Mouse (Mus musculus) left cerebral cortex, postnatal 14 days (tissue): Measurements from ENCODE around the gene Dock1. TPM values are rescaled to one million over a fixed set of nuclear protein-coding genes. Genes with fewer than 3 reads are reported as not detected.
A peak's percentile ranks its signal among the peaks of the same experiment; 100 is the strongest.

Source experiments
- DNase-seq, 2 experiments: peaks; one replicate each; pipeline ENCODE4 v3.0.0; 2021 to 2022; ENCODE audit warnings: low spot score in 2 of 2, mixed read lengths in 1 of 2
- intact Hi-C: fragments of 180-260 bp; cut with DNase I; formaldehyde crosslinking; loops from one replicate; pipeline ENCODE4 v1.15.1; 2025
- long read RNA-seq, 2 experiments: library from polyadenylated mRNA; stranded (forward); transcript quantifications; one replicate each; pipeline ENCODE4 v2.0.0; 2021
- total RNA-seq, 2 experiments: library from RNA; stranded (reverse); gene quantifications; 2 replicates each; pipeline ENCODE4 v1.2.3; 2021

The Dock1 gene
- total RNA-seq, result 10 to 100 TPM; 19.3 to 21.5 TPM
- long read RNA-seq, experiment 1, full-length matches to known transcripts, result 3 of 15 reads
- long read RNA-seq, experiment 1, partial matches to known transcripts, result 4 of 15 reads
- long read RNA-seq, experiment 1, other reads (novel, unspliced or antisense), result 8 of 15 reads
- long read RNA-seq, experiment 2, full-length matches to known transcripts, result 3 of 13 reads
- long read RNA-seq, experiment 2, partial matches to known transcripts, result 0 of 13 reads
- long read RNA-seq, experiment 2, other reads (novel, unspliced or antisense), result 10 of 13 reads

DNA sequence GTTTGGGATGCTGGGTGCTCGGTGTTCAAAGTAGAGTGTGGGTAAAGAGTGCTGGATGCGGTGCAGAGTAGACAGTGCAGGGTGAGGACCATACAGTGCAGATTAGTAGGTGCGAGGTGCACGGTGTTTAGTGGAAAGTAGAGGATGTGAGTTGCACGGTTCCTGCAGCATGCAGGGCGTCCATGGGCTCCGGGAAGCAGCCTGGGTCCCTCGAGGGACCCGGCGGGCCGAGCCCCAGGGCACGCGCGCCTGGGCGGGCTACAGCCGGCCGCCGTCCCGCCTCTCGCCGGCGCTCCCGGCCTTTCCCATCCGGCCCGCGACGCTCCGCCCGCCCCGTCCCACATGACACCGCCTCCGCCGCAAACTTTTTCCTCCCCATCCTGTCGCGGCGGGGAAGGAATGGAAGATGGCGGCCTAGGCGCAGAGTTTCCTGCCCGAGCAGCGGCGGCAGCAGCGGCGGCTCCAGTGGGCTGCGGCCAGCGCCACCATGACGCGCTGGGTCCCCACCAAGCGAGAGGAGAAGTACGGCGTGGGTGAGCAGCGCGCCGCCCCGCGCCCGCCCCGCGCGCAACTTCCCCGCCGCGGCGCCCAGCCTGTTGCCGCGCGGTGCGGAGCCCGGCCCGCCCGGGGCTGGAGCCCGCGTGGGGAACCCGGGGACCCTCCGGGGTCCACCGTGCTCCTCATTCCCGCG is at the start of gene Dock1:
Dock1 (plus strand) TSS at position 343 of the 691 bp plus-strand sequence.
- intact Hi-C loops, result no loop called here
- peak in 1 of 2 experiments; percentile 51 for DNase-seq

DNA sequence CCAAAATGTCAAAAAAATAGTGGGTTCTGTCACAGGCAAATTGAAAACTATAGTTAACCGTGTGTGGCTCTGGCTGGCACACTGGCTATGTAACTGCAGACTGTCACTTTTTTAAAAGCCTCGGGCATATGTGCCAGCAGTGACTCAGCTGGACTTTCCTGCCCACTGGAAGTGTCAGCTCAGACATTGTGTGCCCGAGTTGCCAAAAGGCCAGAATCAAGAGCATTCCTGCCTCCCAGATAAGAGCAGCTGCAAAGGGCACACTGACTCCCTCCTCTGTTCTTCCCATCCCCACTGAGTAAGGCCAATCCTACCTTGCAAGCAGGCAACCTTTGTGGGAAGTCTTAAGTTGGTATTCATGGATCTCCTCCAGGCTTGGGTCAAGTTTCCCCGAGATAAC is 42.5 kb upstream of the Dock1 start:
- DNase-seq, result peak in 1 of 2 experiments; percentile 6
- intact Hi-C loops, result no loop called here

DNA sequence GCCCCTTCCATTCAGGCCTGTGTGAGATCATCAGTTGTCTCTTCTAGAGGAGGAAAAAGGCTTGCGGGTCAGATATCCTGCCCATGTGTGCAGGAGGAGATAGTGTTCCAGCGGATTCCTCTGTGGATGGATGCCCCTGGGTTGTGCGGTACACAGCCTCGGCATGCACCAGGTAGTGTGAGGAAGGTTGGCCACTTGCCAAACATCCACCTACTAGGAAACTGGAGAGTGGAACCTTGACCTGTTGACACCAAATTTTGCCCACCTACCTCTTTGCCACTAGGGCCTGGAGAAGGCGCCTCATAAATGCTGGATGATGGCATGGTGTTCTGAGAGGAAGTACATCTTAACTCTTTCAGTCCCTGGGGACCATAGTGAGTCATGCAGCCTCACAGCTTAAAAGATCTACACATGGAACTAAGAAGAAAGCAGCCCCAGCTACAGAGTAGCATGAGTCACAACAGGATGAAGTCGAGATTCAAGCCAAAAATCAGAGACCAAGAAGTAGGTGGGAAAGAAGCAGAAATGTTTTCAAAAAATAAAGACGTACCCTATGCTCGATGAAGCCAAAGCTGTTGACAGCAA is 20.1 kb upstream of the Dock1 start:
- peak in 1 of 2 experiments; percentile 44 for DNase-seq
- intact Hi-C loops, result no loop called here

DNA sequence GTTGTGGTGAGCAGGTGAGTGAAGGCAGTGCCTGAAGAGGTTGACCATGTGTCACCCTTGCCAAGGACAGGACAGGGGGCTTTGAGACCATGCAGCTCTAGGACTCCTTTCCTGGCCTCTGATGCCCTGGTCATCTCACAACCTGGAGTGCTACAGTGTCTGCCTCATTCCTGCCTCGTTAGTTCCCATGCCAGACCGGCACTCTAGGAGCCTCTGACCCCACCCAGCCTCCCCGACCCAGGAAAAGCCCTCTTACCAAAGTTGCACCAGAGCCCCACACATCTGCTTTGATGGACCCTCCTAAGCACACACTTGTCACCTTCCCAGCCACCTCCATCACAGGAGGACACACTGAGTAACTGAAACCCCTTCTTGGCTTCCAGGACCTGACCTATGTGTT is 19.4 kb upstream of the Dock1 start:
- no peak for DNase-seq
- intact Hi-C loops, result no loop called here

DNA sequence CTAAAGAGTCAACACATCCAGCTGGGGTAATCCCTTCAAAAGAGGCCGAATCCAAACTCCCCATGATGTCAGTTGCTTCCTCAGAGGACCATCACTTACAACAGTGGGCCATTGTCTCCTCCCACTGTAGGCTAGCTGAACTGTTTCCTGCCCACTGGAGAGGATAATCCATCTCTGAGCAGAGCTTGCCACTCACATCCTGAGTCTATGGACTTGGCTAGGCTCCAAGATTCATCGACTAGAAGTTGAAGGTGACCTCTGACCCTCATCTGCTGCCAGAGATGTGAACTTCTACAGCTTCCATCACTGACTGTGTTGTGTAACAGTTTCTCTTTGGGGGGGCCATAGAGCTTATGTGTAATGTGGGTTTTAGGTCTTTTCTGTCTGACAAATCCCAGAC is 7.2 kb upstream of the Dock1 start:
- intact Hi-C loops, result no loop called here
- DNase-seq, result no peak

DNA sequence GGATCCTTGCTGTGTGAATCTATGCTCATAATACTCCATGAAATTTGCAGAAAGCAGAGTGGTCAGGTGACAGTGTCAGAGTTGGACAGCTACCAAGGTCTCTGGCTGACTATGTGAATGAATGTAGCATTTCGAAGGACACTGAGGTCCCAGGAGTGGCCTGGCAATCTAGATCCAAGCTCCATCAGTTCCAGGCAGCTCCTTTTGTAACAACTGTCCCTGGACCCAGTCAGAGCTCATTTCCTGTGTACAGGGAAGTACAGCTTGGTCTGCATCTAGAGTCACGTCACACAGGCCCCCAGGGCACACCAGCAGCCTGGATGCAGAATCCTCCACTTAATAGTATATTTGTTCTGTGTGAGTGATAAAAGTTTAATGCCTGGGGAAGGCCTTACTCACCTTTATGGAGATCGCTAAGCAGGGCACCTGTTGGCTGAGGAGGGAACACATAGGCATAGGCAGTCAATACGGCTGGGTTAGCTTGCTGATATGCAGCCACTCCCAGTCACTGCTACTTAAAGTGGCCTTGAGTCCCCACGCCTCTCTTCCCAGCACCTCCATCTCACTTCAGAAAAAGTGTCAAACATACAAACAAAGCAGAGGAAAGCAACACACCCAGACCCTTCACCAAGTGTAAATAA is 4.7 kb upstream of the Dock1 start:
- intact Hi-C loops, result no loop called here
- no peak for DNase-seq

DNA sequence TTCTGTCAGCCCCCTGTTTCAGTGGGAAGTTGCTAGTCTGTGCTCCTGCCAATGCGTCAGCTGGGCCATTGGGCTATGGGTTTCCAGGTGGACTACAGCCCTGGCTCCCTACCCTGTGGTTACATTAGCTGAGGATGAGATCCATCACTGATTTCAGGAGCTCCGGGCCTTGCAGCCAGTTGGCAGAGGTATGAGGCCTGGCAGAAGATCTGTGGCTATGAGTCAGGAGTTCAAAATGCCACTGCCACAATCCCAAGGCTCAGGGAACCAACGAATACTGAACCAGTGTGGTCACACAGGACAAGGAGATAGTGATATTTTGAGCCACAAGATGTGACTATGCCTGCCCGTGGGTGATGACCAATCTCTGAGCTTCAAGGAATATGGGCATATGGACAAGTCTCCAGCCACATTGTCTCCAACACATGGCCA is 3.2 kb upstream of the Dock1 start:
- intact Hi-C loops, result no loop called here
- DNase-seq, result no peak

DNA sequence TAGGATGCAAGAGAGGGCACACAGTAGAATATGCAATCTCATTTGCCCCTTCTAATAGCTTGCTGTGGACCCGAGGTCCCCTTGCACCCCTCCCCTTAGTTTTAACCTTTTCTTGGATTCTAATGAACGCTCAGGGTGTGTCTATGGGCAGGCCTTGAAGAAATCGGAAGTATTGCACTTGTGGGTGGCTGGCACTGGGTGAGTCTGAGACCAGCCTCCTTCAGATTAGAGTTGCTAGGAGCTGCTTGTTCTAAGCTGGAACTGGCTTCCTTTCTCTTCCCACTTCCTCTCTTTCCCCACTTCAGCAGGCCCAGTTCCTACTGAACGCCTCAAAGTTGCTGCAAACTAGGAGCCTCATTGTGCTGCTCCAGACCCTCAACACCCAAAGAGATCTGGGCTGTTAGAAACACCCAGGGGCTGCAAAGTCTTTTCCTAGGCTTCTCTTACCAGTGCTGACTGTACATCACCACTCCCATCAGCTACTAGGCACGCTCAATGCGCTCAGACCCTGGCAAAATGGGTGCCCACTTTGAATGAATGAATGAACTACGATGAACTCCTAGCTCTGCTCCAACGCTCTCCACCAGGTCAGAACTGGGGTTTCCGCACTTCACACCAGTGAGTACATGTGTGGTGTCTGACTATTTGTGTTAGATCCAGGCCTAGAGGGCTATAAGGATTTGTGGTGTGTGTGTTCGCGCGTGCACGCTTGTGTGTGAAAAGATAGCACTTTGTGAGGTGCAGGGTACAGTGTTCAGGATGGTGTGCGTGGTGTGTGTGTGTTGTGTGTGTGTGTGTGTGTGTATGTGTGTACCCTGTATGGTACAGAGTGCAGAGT is 761 bp upstream of the Dock1 start:
- DNase-seq, result no peak
- intact Hi-C loops, result no loop called here

DNA sequence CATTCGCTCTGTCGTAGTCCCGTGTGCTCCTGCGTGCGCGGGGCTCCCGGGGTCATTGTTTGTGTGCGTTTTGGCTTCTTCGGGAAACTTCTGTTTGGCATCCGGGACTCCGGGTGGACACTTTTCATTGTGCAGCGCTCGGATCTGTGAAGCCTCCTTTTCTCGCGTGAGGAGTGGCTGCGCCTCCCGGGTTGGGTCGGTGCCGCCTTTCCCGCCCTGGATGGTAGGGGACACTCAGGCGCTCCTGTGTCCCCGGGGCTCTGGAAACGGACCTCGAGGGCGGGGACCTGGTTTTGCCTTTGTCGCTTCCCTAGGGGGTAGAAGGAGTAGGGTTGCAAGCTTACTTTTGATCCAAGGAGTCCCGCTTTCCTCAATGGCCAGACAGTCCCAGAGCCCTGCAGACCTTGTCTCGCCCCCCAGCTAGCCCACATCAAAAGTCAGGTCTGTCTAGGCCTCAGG is 578 bp downstream of the Dock1 start:
- intact Hi-C loops, result no loop called here
- DNase-seq, result no peak

DNA sequence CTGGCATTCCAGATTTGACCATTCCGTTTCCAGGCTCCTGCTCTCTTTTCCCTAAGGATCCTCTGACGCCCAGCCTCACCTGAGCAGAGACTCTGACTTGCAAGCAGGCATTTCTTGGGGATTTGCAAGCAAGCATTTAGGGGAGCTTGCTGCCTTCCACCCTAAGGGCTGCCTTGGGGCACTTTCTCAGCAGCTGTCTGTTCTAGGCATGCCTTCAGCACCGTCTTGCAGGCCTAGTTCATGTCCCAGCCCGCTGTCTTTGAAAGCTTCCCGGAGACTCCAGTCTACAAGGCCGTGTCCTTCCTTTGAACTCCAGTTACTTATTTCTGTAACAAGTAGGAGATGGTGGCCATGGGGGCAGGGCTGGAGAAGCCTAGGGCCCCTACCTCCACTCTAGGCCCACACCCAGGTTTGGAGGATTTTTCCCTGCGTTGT is 1.0 kb downstream of the Dock1 start:
- intact Hi-C loops, result no loop called here

DNA sequence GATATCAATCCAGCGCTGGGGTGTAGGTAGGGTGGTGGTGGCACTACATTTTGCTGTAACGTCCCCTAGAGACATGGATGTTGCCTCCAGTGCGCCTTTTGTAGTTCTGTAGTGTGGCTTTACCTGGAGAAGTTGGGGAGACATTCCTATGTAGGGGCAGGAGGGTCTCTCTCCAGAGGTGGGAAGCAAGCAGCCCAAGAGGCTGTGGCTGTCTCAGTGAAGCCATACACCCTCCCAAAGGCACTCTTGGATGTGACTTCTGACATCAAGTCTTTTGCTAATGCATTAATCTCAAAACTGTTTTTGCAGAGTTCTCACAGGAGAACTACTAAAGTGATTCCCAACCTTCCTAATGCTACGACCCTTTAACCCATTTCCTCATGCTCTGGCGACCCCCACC is 2.7 kb downstream of the Dock1 start:
- intact Hi-C loops, result no loop called here
- no peak for DNase-seq

More for the DNA sequence above, 1.0 kb downstream of the Dock1 start:
- no peak for DNase-seq

DNA sequence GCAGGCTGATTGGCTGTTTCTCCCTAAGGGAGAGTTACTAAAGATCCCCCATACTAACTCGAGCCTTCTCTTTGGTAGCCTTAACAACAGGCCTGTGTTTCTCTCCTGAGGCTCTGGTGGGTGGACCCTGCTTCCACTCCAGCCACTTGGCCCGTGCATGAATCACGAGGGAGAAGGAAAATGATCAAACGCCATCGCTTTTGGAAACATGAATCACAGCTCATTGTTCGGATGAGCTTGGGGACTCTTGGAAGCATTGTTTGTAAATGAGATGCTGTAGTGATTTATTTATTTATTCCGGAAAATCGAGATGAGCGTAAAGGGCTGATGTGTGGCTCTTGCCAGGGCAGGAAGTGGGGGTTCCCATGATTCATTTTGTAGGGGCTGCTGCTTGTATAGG is 3.5 kb downstream of the Dock1 start:
- DNase-seq, result no peak
- intact Hi-C loops, result no loop called here

DNA sequence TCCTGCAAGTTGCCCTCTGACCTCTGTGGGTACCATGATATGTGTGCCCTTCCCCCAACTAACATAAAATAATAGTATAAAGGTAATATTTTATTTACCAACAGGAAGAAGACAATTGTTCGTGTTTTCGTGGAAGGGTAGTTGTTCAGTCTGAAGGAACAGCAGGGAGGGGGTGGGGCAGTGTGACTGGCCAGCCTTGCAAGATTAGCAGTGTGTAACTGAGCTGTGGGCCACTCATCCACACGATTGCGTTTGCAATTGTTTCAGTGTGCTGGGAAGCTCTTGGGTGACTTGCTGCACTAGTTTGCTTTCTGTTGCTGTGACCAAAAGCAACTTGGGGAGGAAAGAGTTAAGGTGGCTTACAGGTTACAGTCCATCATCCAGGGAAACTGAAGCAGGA is 7.4 kb downstream of the Dock1 start:
- DNase-seq, result no peak
- intact Hi-C loops, result no loop called here

DNA sequence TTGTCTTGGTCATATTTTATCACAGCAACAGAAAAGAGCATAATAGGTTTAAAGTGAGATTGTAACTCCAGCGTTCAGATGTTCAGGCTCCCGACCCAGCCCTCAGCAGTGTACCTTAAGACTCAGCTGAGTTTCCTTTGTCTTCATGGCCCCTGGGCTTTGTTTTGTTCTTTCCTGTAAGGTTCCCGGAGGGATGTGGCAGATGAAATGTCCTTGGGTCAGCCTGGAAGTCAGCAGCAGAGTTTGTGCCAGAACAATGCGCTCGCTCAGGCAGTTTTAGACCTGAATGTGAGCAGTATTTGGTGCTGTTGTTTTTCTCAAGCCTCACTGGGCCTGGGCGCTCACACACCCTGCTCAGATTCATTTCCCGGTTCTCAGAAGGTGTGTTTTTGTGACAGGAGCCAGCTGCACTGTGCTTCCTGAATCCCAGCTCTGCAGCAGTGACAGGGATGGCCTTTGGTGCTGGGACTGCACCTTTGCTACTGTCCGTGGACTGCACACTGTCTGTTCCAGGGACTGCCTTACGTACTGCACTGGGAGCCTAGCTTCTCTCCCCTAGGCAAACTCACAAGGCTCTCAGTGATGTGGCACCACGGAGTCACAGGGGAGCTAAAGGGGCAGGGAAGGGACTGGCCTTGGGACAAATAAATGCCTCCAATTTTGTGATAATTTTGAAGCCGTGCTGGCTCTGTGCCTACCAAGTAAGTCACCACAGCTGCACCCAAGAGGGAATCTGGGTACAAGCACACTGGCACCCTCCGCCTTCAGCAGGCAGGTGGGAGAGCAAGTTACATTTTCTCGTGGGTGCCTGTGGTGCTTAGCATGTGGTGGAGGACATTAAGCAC is 9.1 kb downstream of the Dock1 start:
- no peak for DNase-seq
- intact Hi-C loops, result no loop called here

DNA sequence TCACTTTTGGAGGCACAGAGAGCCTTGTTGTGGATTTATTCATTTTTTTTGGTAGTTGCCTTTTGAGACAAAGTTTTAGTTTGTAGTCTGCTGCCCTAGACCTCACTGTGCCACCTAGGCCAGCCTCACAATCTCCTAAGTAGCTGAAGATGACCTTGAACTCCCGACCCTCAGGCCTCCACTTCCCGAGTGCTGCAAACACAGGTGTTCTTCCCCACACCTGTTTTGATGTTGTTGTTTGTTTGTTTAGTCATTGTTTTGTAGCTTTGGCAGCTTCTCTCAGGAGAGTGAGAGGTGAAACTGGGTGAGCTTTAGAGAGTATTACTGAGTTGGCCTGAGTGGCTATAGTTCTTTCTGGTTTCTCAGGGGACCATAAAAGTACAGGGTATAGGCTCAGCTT is 9.7 kb downstream of the Dock1 start:
- intact Hi-C loops, result no loop called here
- DNase-seq, result no peak

DNA sequence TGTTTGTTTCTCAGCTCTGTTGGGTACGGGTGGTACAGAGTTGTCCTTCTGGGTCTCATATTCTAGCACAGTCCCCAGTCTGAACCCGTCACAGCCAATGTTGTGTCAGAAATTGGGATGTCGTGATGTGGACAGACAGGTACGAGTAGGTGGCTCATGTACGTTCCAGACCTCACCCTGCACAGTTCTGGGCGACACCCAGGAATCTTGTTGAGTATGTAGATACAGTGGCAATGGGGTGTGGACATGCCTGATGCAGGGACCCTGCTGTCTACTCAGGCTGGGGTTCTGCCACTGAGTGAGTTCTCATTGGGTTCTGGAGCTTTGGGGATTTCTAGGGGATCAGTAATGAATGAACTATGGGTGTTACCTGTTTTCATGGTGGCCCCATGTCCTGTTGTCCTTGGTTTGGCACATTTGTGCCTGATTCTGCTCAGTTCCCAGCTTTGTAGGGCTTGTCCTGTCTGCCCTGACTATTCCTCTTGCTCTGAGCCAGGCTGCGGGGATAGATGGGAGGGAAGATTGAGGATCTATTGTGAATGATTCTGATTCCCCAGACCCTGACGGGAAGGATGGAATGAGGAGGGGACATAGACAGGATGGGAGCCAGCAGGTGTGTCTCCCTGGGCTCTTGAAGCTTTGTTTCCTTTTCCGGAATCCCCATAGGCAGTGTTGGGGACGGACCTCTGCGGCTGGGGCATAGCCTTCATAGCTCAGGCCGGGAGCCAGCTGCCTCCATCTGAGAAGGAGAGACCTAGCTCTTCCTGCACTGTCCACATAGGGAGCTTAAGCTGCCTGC is 11.5 kb downstream of the Dock1 start:
- intact Hi-C loops, result no loop called here
- no peak for DNase-seq

DNA sequence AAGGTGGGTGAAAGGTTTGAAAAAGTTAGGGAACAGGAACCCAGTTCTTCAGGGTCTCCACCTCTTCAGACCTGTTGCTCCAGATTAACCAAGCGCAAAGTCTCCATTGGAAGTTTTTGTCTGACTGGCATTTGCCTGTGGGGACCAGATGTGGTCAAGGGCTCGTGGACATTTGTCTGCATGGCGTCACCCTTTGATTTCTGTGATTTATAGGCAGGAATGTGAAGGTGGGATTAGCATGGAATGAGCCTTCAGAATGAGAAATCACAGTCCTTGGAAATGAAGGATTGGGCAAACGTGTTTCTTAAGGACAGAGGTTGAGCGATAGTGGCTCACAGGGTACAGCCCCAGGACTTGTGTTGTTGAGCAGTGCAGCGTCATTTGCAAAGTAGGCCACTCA is 17.9 kb downstream of the Dock1 start:
- intact Hi-C loops, result no loop called here
- no peak for DNase-seq

DNA sequence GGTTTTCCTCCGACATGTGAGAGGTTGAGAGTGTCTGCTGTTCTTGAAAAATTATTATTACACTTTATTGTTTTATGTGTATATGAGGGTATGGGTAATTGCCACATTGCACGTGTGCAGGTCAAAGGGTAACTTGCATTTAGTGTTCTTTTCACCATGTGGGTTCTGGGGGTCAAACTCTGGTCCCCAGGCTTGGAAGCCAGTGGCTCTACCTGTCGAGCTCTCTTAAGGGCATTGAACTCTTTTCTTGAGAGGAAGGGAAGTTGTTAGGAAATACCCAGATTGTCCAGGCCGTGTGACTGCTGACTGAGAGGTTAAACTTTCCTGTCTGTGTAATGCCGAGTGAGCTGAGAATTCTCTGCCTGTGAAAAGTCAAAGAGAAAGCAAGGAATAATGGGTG is 19.7 kb downstream of the Dock1 start:
- no peak for DNase-seq
- intact Hi-C loops, result no loop called here
